Mouse (Mus musculus) heart, adult 2 months (tissue): ENCODE measurements around the gene Kdm2a.

Experiments used
- CTCF ChIP-seq: fragments of 200-600 bp; IDR thresholded peaks from 2 replicates; pipeline ENCODE4 v1.8.1; 2022; ENCODE audit warnings: antibody characterized with exemption, mild to moderate bottlenecking, moderate library complexity
- POLR2A ChIP-seq: fragments of 200-500 bp; IDR thresholded peaks from 2 replicates; pipeline ENCODE4 v1.6.1; 2011; ENCODE audit warnings: mild to moderate bottlenecking, low read depth, low read length, control low read depth; ENCODE audit not compliant: insufficient read depth

DNA sequence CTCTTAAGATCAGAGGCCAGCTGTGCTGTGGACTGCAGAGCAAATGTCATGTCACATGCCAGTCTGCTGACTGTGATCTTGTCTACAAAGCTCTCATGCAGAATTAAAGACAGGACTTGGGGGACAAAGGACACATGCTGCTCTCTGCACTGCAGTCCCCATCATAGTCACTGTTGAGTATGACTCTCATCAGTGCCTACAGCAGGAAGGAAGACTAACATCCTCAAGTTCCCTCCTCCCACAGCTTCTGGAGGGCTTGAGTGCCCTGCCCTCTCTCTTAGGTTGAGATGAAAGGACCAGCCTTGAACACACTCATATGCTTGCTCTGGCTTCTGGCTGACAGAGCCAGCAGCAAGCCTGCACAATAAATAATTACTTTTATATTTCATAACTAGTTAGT is 19.6 kb upstream of the Kdm2a start:
- no peak for TF ChIP-seq CTCF
- TF ChIP-seq POLR2A, result no peak
